Mouse (Mus musculus): ENCODE data around the gene Sipa1l2. TPM values are rescaled to one million over a fixed set of nuclear protein-coding genes. Genes with fewer than 3 reads are reported as not detected.

The Sipa1l2 gene
- total and polyA plus RNA-seq, 2 experiments from 2014 or later: 11.5 to 62.2 TPM

GRCm38 (mm10) chr8:125419202-125419830 is 150.3 kb downstream of the Sipa1l2 start:
- no peak for ATAC-seq
- 60% methylated on average over 14 of the region's 14 CpGs for WGBS
- DNase-seq (ENCODE audit: low spot score): peak; percentile 34
- Histone ChIP-seq H3K9ac (replicated peaks; ENCODE audit: low read length) (no peak overlapping the region), H3K4me3 (ENCODE audit: low read length) (no peak overlapping the region), H3K27ac (no peak overlapping the region), H3K9me3 (ENCODE audit: low read length) (no peaks in the 10 kb centered on the region), H3K4me1 (ENCODE audit: insufficient read depth, low read length) (peaks cover 8% of the 10 kb centered on the region), H3K36me3 (ENCODE audit: insufficient read depth, low read length) (peaks cover 8% of the 10 kb centered on the region; the same call in 1 of the 2 replicates), H3K27me3 (ENCODE audit: insufficient read depth, low read length) (no peaks in the 10 kb centered on the region), H3K4me2 (ENCODE audit: low read depth, low read length) (no peak overlapping the region)
- TF ChIP-seq CTCF (IDR thresholded peaks at IDR 0.05; ENCODE audit: low read depth): no peak

- 64% methylated on average over 6 of the region's 6 CpGs for WGBS
- no peak for ATAC-seq
- Histone ChIP-seq H3K27ac (no peak overlapping the region), H3K4me2 (ENCODE audit: low read depth, low read length) (no peak overlapping the region), H3K9me3 (ENCODE audit: low read length) (no peaks in the 10 kb centered on the region), H3K9ac (replicated peaks; ENCODE audit: low read length) (no peak overlapping the region), H3K36me3 (ENCODE audit: insufficient read depth, low read length) (peaks cover 1% of the 10 kb centered on the region; the same call in 1 of the 2 replicates), H3K27me3 (ENCODE audit: insufficient read depth, low read length) (no peaks in the 10 kb centered on the region), H3K4me3 (ENCODE audit: low read length) (no peak overlapping the region), H3K4me1 (ENCODE audit: insufficient read depth, low read length) (0 out of 2 replicates have a peak, but pooled peaks cover 5% of the 10 kb centered on the region)
- DNase-seq (ENCODE audit: low spot score): no peak
- no peak for TF ChIP-seq CTCF (IDR thresholded peaks at IDR 0.05; ENCODE audit: low read depth)
Measured at GRCm38 (mm10) chr8:125416146-125416545, 153.5 kb downstream of the Sipa1l2 start.

GRCm38 (mm10) chr8:125414651-125415050 is 155.0 kb downstream of the Sipa1l2 start:
- 0 out of 2 replicates have a peak, but pooled peaks cover 5% of the 10 kb centered on the region for H3K4me1 ChIP-seq (ENCODE audit: insufficient read depth, low read length)

GRCm38 (mm10) chr8:125413001-125413909 is 156.4 kb downstream of the Sipa1l2 start:
- ATAC-seq (no peak), DNase-seq (ENCODE audit: low spot score) (no peak)
- Histone ChIP-seq H3K27me3 (ENCODE audit: insufficient read depth, low read length) (no peaks in the 10 kb centered on the region), H3K9me3 (ENCODE audit: low read length) (no peaks in the 10 kb centered on the region), H3K9ac (replicated peaks; ENCODE audit: low read length) (no peak overlapping the region), H3K4me3 (ENCODE audit: low read length) (no peak overlapping the region), H3K4me2 (ENCODE audit: low read depth, low read length) (no peak overlapping the region), H3K27ac (no peak overlapping the region), H3K36me3 (ENCODE audit: insufficient read depth, low read length) (no peaks in the 10 kb centered on the region), H3K4me1 (ENCODE audit: insufficient read depth, low read length) (no peaks in the 10 kb centered on the region)
- WGBS: 34% methylated on average over 13 of the region's 13 CpGs
- no peak for TF ChIP-seq CTCF (IDR thresholded peaks at IDR 0.05; ENCODE audit: low read depth)

More at GRCm38 (mm10) chr8:125414651-125415050, 155.0 kb downstream of the Sipa1l2 start:
- no peak overlapping the region for H3K9ac ChIP-seq (replicated peaks; ENCODE audit: low read length)
- H3K9me3 ChIP-seq (ENCODE audit: low read length): no peaks in the 10 kb centered on the region
- H3K4me2 ChIP-seq (ENCODE audit: low read depth, low read length): no peak overlapping the region
- H3K4me3 ChIP-seq (ENCODE audit: low read length): no peak overlapping the region
- H3K36me3 ChIP-seq (ENCODE audit: insufficient read depth, low read length): no peaks in the 10 kb centered on the region
- ATAC-seq: no peak
- no peak for TF ChIP-seq CTCF (IDR thresholded peaks at IDR 0.05; ENCODE audit: low read depth)
- H3K27ac ChIP-seq: no peak overlapping the region
- H3K27me3 ChIP-seq (ENCODE audit: insufficient read depth, low read length): no peaks in the 10 kb centered on the region
- 82% methylated on average over 8 of the region's 8 CpGs for WGBS
- no peak for DNase-seq (ENCODE audit: low spot score)

- no peak for TF ChIP-seq CTCF (IDR thresholded peaks at IDR 0.05; ENCODE audit: low read depth)
- H3K4me2 ChIP-seq (ENCODE audit: low read depth, low read length): no peak overlapping the region
- H3K4me3 ChIP-seq (ENCODE audit: low read length): no peak overlapping the region
- ATAC-seq: no peak
- H3K36me3 ChIP-seq (ENCODE audit: insufficient read depth, low read length): no peaks in the 10 kb centered on the region
- H3K9me3 ChIP-seq (ENCODE audit: low read length): no peaks in the 10 kb centered on the region
- H3K27me3 ChIP-seq (ENCODE audit: insufficient read depth, low read length): no peaks in the 10 kb centered on the region
- no peak for DNase-seq (ENCODE audit: low spot score)
- no peak overlapping the region for H3K27ac ChIP-seq
- WGBS: 66% methylated on average over 5 of the region's 5 CpGs
- H3K4me1 ChIP-seq (ENCODE audit: insufficient read depth, low read length): no peaks in the 10 kb centered on the region
- H3K9ac ChIP-seq (replicated peaks; ENCODE audit: low read length): no peak overlapping the region
Measured at GRCm38 (mm10) chr8:125410646-125411045, 159.0 kb downstream of the Sipa1l2 start.

- TF ChIP-seq CTCF (IDR thresholded peaks at IDR 0.05; ENCODE audit: low read depth): no peak
- H3K4me1 ChIP-seq (ENCODE audit: insufficient read depth, low read length): no peaks in the 10 kb centered on the region
- H3K4me3 ChIP-seq (ENCODE audit: low read length): no peak overlapping the region
- DNase-seq (ENCODE audit: low spot score): peak; percentile 33
- WGBS: 19% methylated on average over 9 of the region's 9 CpGs
- no peak overlapping the region for H3K4me2 ChIP-seq (ENCODE audit: low read depth, low read length)
- no peaks in the 10 kb centered on the region for H3K36me3 ChIP-seq (ENCODE audit: insufficient read depth, low read length)
- no peaks in the 10 kb centered on the region for H3K9me3 ChIP-seq (ENCODE audit: low read length)
- ATAC-seq: peak; percentile 41
- H3K27ac ChIP-seq: no peak overlapping the region
- H3K27me3 ChIP-seq (ENCODE audit: insufficient read depth, low read length): no peaks in the 10 kb centered on the region
- H3K9ac ChIP-seq (replicated peaks; ENCODE audit: low read length): no peak overlapping the region
Measured at GRCm38 (mm10) chr8:125407672-125408071, 161.9 kb downstream of the Sipa1l2 start.

All from hindbrain, postnatal 0 days (tissue).